Mouse (Mus musculus): ENCODE results near the gene Krt7. TPM values are rescaled to one million over a fixed set of nuclear protein-coding genes. Genes with fewer than 3 reads are reported as not detected.

Krt7 gene
- polyA plus RNA-seq, 1 experiment from 2014 or later = 108 TPM

DNA sequence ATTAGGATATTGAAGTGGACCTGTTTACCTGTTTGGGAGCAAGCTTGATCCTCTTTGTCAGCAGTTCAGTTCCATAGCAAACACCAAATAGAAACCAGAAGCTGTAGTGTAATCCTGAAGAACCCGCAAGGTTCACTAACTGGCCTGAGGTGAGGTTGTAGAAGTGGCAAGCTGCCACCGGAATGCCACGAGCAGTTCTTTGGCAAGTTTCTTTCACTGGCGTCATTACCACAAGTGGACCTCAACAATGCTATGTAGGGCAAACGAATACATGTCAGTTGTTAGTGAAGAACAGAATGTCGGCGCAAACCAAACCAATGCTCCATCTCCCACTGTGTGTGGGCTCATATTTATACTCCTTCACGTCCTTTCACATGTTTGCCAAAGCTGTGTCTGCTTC, 12.6 kb upstream of the Krt7 start:
- ATAC-seq (replicated peaks; ENCODE audit: low FRiP score, low TSS enrichment, low read depth) = no peak
- no peaks in the 10 kb centered on the region for H3K27me3 ChIP-seq (replicated peaks; ENCODE audit: control insufficient read depth, insufficient read depth, low read length)
- no peak overlapping the region for H3K9ac ChIP-seq (ENCODE audit: low read length)
- no peak overlapping the region for H3K4me3 ChIP-seq (ENCODE audit: low read depth, low read length)
- no peak for DNase-seq (ENCODE audit: low spot score)
- H3K27ac ChIP-seq (ENCODE audit: low read depth) = no peak overlapping the region
- 84% methylated on average over 8 of the region's 8 CpGs for WGBS
- no peaks in the 10 kb centered on the region for H3K9me3 ChIP-seq (ENCODE audit: control insufficient read depth, low read length)
- no peak overlapping the region for H3K4me2 ChIP-seq (ENCODE audit: low read length)
- H3K4me1 ChIP-seq (replicated peaks; ENCODE audit: control insufficient read depth, insufficient read depth, low read length) = no peaks in the 10 kb centered on the region
- H3K36me3 ChIP-seq (ENCODE audit: control insufficient read depth, insufficient read depth, low read length) = no peaks in the 10 kb centered on the region

DNA sequence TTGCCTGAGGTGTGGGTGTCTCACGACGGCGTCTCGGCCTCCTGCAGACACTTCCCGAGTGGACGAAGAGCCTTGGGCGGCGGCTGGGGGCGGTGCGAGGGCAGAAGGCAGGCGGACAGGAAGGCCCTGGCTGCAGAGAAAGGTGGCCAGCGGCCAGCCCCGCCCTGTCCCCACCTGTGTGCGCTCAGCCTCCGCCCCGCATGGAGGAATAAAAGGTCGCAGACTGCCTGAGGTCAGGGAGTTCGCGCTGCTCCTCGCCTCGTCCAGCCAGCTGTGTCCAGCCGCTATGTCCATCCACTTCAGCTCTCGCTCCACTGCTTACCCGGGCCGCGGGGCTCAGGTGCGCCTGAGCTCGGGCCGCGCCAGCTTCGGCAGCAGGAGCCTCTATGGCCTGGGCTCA, 1.3 kb downstream of the Krt7 start:
- peak overlapping the region; percentile 9 for H3K27ac ChIP-seq (ENCODE audit: low read depth)
- DNase-seq (ENCODE audit: low spot score) (peak; percentile 67), ATAC-seq (replicated peaks; ENCODE audit: low FRiP score, low TSS enrichment, low read depth) (no peak; the same call in 1 of the 2 replicates)
- H3K9ac ChIP-seq (ENCODE audit: low read length) = peak overlapping the region; percentile 15
- no peaks in the 10 kb centered on the region for H3K36me3 ChIP-seq (ENCODE audit: control insufficient read depth, insufficient read depth, low read length)
- H3K4me3 ChIP-seq (ENCODE audit: low read depth, low read length) = peak overlapping the region; percentile 16
- H3K4me1 ChIP-seq (replicated peaks; ENCODE audit: control insufficient read depth, insufficient read depth, low read length) = 0 out of 2 replicates have a peak, but pooled peaks cover 2% of the 10 kb centered on the region
- H3K4me2 ChIP-seq (ENCODE audit: low read length) = peak overlapping the region; percentile 44
- H3K27me3 ChIP-seq (replicated peaks; ENCODE audit: control insufficient read depth, insufficient read depth, low read length) = peaks cover 8% of the 10 kb centered on the region; the same call in 1 of the 2 replicates
- H3K9me3 ChIP-seq (ENCODE audit: control insufficient read depth, low read length) = no peaks in the 10 kb centered on the region
- 15% methylated on average over 31 of the region's 31 CpGs for WGBS

DNA sequence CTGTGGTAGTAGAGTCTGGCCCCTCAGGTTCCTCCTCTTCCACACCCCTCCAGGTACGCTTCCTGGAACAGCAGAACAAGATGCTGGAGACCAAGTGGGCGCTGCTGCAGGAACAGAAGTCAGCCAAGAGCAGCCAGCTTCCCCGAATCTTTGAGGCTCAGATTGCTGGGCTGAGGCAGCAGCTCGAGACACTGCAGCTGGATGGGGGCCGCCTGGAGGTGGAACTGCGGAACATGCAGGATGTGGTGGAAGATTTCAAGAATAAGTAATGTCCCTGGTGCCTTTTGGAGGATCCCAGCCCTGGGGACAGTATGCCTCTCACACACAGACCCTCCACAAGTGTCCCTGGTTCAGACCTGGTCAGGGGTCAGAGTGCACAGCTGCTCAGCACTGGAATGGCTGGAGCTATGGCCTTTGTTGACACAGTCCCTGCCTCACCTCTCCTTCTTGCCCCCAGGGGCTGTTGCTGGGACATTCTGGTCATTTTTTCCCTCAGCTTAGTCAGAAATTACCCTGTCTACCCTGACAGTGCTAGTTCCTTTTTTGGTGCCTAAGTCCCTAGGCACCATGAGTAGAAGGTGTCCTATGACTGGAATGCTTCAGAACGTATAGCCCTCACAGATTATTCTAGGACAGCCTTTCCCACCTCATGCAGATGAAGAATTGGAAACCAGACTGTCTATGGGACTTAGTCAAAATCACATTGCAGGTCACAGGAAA, 3.2 kb downstream of the Krt7 start:
- WGBS = 36% methylated on average over 7 of the region's 7 CpGs
- ATAC-seq (replicated peaks; ENCODE audit: low FRiP score, low TSS enrichment, low read depth) (no peak), DNase-seq (ENCODE audit: low spot score) (no peak)
- H3K27ac ChIP-seq (ENCODE audit: low read depth) = no peak overlapping the region
- H3K9me3 ChIP-seq (ENCODE audit: control insufficient read depth, low read length) = no peaks in the 10 kb centered on the region
- no peak overlapping the region for H3K9ac ChIP-seq (ENCODE audit: low read length)
- no peak overlapping the region; the same call in 1 of the 2 replicates for H3K4me2 ChIP-seq (ENCODE audit: low read length)
- H3K4me3 ChIP-seq (ENCODE audit: low read depth, low read length) = no peak overlapping the region
- H3K27me3 ChIP-seq (replicated peaks; ENCODE audit: control insufficient read depth, insufficient read depth, low read length) = peaks cover 8% of the 10 kb centered on the region; the same call in 1 of the 2 replicates
- H3K4me1 ChIP-seq (replicated peaks; ENCODE audit: control insufficient read depth, insufficient read depth, low read length) = 0 out of 2 replicates have a peak, but pooled peaks cover 3% of the 10 kb centered on the region
- H3K36me3 ChIP-seq (ENCODE audit: control insufficient read depth, insufficient read depth, low read length) = no peaks in the 10 kb centered on the region

DNA sequence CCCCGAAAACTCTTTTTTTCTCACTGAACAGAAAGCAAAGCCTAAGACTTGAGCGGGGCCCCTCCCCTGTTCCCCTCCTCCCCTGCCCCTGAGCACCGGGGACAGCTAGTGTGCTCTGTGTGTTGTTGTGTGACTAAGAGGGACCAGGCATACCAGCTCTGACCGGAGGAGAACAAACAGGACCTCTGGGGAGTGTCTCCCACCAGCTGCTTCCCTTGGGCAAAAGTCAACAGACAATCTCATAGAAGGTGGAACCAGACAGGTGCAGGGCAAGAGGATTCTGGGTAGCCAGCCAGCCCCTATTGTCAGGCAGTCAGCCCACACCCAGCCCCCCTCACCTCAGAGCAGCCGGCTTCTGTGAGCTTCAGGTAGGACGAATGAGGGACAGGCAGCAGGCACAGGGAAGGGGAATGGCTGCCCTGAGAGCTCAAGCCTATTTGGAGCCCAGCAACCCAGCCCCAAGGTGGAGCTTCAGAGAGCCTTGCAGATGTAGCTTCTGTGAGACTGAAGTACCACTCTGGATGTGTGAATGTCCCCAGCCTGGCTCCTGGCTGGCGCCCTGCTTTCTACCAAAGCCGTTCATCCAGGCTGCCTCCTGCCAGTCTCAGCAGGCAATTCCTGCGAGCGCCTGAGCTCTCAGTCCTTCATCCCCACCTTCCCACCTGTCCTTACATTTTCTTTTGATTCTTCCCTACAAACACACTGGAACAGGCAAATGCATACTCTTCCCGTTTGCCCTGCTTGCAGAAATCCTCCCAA, 4.1 kb downstream of the Krt7 start:
- no peak for DNase-seq (ENCODE audit: low spot score)
- H3K4me2 ChIP-seq (ENCODE audit: low read length) = no peak overlapping the region
- H3K9me3 ChIP-seq (ENCODE audit: control insufficient read depth, low read length) = no peaks in the 10 kb centered on the region
- no peak overlapping the region for H3K9ac ChIP-seq (ENCODE audit: low read length)
- ATAC-seq (replicated peaks; ENCODE audit: low FRiP score, low TSS enrichment, low read depth) = peak; percentile 61
- peaks cover 8% of the 10 kb centered on the region; the same call in 1 of the 2 replicates for H3K27me3 ChIP-seq (replicated peaks; ENCODE audit: control insufficient read depth, insufficient read depth, low read length)
- H3K4me3 ChIP-seq (ENCODE audit: low read depth, low read length) = no peak overlapping the region
- no peaks in the 10 kb centered on the region for H3K36me3 ChIP-seq (ENCODE audit: control insufficient read depth, insufficient read depth, low read length)
- no peak overlapping the region for H3K27ac ChIP-seq (ENCODE audit: low read depth)
- WGBS = 40% methylated on average over 11 of the region's 11 CpGs
- H3K4me1 ChIP-seq (replicated peaks; ENCODE audit: control insufficient read depth, insufficient read depth, low read length) = 0 out of 2 replicates have a peak, but pooled peaks cover 5% of the 10 kb centered on the region

DNA sequence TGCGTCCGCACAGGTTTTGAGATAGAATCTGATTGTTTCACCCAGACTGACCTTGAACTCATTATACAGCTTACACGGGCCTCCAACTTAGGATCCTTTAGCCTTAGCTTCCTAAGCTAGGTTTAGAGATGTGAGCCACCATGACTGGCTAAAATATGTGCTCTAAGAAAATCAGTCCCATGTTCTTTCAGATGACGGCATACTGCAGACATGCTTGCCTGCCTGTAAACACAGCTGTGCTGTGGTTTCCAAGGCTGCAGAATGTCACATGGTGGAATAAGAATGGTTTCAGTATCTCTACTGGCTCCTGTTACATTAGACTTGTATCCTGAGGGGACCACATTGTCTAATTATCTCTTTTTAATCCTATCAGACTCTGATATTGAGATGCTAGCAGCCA, 8.1 kb downstream of the Krt7 start:
- 0 out of 2 replicates have a peak, but pooled peaks cover 3% of the 10 kb centered on the region for H3K4me1 ChIP-seq (replicated peaks; ENCODE audit: control insufficient read depth, insufficient read depth, low read length)
- H3K9ac ChIP-seq (ENCODE audit: low read length) = no peak overlapping the region
- no peaks in the 10 kb centered on the region for H3K9me3 ChIP-seq (ENCODE audit: control insufficient read depth, low read length)
- no peak overlapping the region for H3K4me3 ChIP-seq (ENCODE audit: low read depth, low read length)
- WGBS = 77% methylated on average over 4 of the region's 4 CpGs
- H3K27ac ChIP-seq (ENCODE audit: low read depth) = no peak overlapping the region
- no peak for ATAC-seq (replicated peaks; ENCODE audit: low FRiP score, low TSS enrichment, low read depth)
- H3K4me2 ChIP-seq (ENCODE audit: low read length) = no peak overlapping the region
- no peaks in the 10 kb centered on the region for H3K36me3 ChIP-seq (ENCODE audit: control insufficient read depth, insufficient read depth, low read length)
- no peak for DNase-seq (ENCODE audit: low spot score)
- H3K27me3 ChIP-seq (replicated peaks; ENCODE audit: control insufficient read depth, insufficient read depth, low read length) = no peaks in the 10 kb centered on the region

DNA sequence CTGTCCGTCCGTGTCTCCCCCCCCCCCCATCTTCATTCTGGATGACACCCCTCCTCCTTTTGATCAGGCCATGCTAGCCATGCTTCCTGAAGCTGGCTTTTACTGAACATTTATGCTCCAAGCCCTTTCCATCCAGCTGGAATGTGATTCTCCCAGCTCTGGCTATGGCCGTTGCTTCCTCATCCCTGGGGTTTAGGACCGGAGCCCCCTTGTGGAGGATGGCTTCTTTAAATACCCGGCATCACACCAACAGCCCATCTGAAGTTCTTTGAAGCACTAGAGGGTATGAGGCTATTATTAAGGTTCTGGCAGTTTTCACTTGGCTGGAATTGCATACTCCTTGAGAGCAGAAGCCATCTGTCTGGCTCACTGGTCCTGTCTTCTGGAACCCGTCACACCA, 10.1 kb downstream of the Krt7 start:
- Histone ChIP-seq H3K27me3 (replicated peaks; ENCODE audit: control insufficient read depth, insufficient read depth, low read length) (no peaks in the 10 kb centered on the region), H3K4me1 (replicated peaks; ENCODE audit: control insufficient read depth, insufficient read depth, low read length) (0 out of 2 replicates have a peak, but pooled peaks cover 6% of the 10 kb centered on the region), H3K4me3 (ENCODE audit: low read depth, low read length) (no peak overlapping the region), H3K27ac (ENCODE audit: low read depth) (no peak overlapping the region), H3K9ac (ENCODE audit: low read length) (no peak overlapping the region), H3K9me3 (ENCODE audit: control insufficient read depth, low read length) (no peaks in the 10 kb centered on the region), H3K4me2 (ENCODE audit: low read length) (no peak overlapping the region), H3K36me3 (ENCODE audit: control insufficient read depth, insufficient read depth, low read length) (no peaks in the 10 kb centered on the region)
- DNase-seq (ENCODE audit: low spot score) (no peak), ATAC-seq (replicated peaks; ENCODE audit: low FRiP score, low TSS enrichment, low read depth) (no peak)
- WGBS = 60% methylated on average over 6 of the region's 6 CpGs

DNA sequence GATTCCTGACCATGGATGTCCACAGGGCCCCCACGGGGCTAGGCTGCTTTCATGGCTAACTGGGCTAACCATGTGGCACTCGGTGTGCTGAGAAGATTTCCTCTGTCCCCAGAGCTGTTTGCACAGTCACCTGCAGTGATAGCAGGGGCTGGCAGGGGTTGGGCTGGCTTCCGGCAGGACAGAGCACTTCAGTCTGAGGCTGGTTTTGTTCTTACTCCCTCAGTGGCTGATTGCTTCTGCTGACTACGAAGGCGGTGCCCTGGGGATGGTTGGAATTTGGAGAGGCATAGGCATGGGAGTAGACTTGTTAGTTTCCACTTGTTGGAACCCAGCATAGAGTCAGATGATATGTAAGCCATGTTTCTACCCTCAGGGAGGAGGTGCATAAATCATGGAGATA, 14.1 kb downstream of the Krt7 start:
- ATAC-seq (replicated peaks; ENCODE audit: low FRiP score, low TSS enrichment, low read depth) (no peak), DNase-seq (ENCODE audit: low spot score) (no peak)
- H3K9me3 ChIP-seq (ENCODE audit: control insufficient read depth, low read length) = no peaks in the 10 kb centered on the region

DNA sequence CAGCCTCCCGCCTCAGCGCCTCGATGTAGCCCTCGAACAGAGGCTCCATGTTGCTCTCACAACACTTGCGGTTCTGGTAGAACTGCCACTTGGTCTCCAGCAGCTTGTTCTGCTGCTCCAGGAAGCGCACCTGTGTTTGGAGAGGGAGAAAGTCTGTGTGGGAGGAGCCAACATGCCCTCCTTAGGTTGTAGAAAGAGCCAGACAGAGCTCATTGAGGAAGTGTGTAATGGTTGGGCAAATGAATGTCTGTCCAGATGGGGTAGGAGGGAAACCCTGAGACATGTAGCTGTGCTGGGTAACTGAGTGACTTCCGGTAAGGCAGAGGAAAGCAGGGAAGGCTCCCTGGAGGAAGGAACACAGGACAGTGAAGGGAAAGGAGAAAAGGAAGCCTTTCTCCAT, 25.8 kb downstream of the Krt7 start:
- no peak overlapping the region for H3K27ac ChIP-seq (ENCODE audit: low read depth)
- H3K9ac ChIP-seq (ENCODE audit: low read length) = no peak overlapping the region
- no peak for ATAC-seq (replicated peaks; ENCODE audit: low FRiP score, low TSS enrichment, low read depth)
- no peaks in the 10 kb centered on the region; the same call in 1 of the 2 replicates for H3K4me1 ChIP-seq (replicated peaks; ENCODE audit: control insufficient read depth, insufficient read depth, low read length)
- 88% methylated on average over 7 of the region's 7 CpGs for WGBS
- H3K9me3 ChIP-seq (ENCODE audit: control insufficient read depth, low read length) = no peaks in the 10 kb centered on the region
- peaks cover 30% of the 10 kb centered on the region for H3K27me3 ChIP-seq (replicated peaks; ENCODE audit: control insufficient read depth, insufficient read depth, low read length)
- no peak for DNase-seq (ENCODE audit: low spot score)
- no peaks in the 10 kb centered on the region for H3K36me3 ChIP-seq (ENCODE audit: control insufficient read depth, insufficient read depth, low read length)
- H3K4me3 ChIP-seq (ENCODE audit: low read depth, low read length) = no peak overlapping the region
- H3K4me2 ChIP-seq (ENCODE audit: low read length) = no peak overlapping the region

More for the DNA sequence above, 14.1 kb downstream of the Krt7 start:
- H3K4me3 ChIP-seq (ENCODE audit: low read depth, low read length) = no peak overlapping the region
- no peaks in the 10 kb centered on the region for H3K36me3 ChIP-seq (ENCODE audit: control insufficient read depth, insufficient read depth, low read length)
- H3K9ac ChIP-seq (ENCODE audit: low read length) = no peak overlapping the region
- H3K27me3 ChIP-seq (replicated peaks; ENCODE audit: control insufficient read depth, insufficient read depth, low read length) = no peaks in the 10 kb centered on the region
- 0 out of 2 replicates have a peak, but pooled peaks cover 4% of the 10 kb centered on the region for H3K4me1 ChIP-seq (replicated peaks; ENCODE audit: control insufficient read depth, insufficient read depth, low read length)
- 26% methylated on average over 5 of the region's 5 CpGs for WGBS
- no peak overlapping the region for H3K27ac ChIP-seq (ENCODE audit: low read depth)
- no peak overlapping the region for H3K4me2 ChIP-seq (ENCODE audit: low read length)

All from intestine, embryonic 14.5 days (tissue).